Mouse (Mus musculus) cortical plate, adult 2 months (tissue): ENCODE measurements at regions not wholly inside any gene's neighbourhood (a gene's known extent, or its start where the extent isn't known, plus 50 kb on each side); places are given as distances from the start of the nearest gene placed in this dataset.

Source experiments
- CTCF ChIP-seq: fragments of 200-500 bp; IDR thresholded peaks from 2 replicates; pipeline ENCODE4 v1.5.1; 2011; ENCODE audit warnings: mild to moderate bottlenecking, control low read depth, low read length; ENCODE audit not compliant: insufficient read depth; ENCODE audit errors: extremely low read depth
- POLR2A ChIP-seq: fragments of 200-500 bp; IDR thresholded peaks from 2 replicates; pipeline ENCODE4 v1.6.1; 2011; ENCODE audit warnings: mild to moderate bottlenecking, low read length, control low read depth; ENCODE audit not compliant: insufficient read depth; ENCODE audit errors: extremely low read depth

GRCm38 (mm10) chr13:26554266-26554665, 215.7 kb downstream of the Hdgfl1 start:
- TF ChIP-seq POLR2A (no peak), CTCF (no peak)
